Mouse (Mus musculus): ENCODE results near the gene C8a. TPM values are rescaled to one million over a fixed set of nuclear protein-coding genes. Genes with fewer than 3 reads are reported as not detected.

The C8a gene
- total RNA-seq (2014; rRNA removed) (not detected in 2 replicates), polyA plus RNA-seq (2015; fragmentation: Nextera tagmentation; extraction: Ambion mirVana) (not detected in 2 replicates)

DNA sequence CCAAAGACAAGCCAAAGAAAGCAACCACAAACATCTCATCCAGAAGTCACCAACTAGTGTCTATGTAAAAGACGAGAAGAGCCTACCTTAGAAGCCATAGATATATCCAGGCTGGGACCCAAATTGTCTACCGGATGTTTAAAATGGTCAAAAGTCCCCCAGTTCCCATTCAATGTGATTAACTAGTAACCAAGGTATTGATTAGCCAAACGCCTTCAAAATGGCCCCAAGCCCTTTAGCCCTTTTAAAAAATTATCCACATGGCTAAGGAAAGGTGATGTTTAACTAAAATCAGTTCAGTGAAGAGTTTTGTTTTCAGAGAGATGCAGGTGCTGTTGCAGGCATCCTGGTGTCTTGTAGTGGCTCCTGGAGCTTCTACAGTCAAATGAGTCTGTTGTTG, at the start of gene C8a:
Gene C8a, minus strand, starts transcription at position 76 of the 400 bp plus-strand sequence.
- no peak for DNase-seq
- Histone ChIP-seq H3K4me2 (ENCODE audit: low read depth) (no peak within 1 kb of the TSS), H3K27me3 (ENCODE audit: insufficient read depth, low read length) (no peaks in the 10 kb centered on the region), H3K4me1 (ENCODE audit: insufficient read depth) (no peaks in the 10 kb centered on the region), H3K4me3 (ENCODE audit: low read depth, low read length) (no peak within 1 kb of the TSS), H3K9me3 (ENCODE audit: low read length) (no peaks in the 10 kb centered on the region), H3K27ac (ENCODE audit: low read depth, low read length) (no peak within 1 kb of the TSS), H3K36me3 (ENCODE audit: insufficient read depth) (no peaks in the 10 kb centered on the region), H3K9ac (no peak within 1 kb of the TSS)
- no peak for TF ChIP-seq CTCF (IDR thresholded peaks at IDR 0.05; ENCODE audit: low read depth)
- no peak for ATAC-seq
- WGBS, result 90% methylated on average over 3 of the region's 3 CpGs

DNA sequence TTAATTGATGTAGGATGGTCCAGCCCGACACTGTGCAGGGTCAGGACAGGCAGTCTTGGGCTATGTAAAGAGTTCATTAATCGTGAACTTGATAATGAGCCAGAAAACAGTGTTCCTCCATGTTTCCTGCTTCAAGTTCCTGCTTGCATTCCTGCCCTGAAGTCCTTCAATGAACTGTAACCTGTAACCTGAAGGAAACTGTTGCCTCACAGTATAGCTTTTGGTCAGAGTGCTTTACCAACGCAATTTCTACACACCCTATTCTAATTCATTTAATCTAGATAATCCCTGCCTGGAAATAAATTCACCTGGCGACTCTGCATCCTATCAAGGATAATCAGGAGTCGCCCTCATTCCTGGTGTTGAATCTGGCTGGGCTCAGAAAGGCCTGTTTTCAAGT, 49.2 kb upstream of the C8a start:
- no peak overlapping the region for H3K4me2 ChIP-seq (ENCODE audit: low read depth)
- H3K9ac ChIP-seq, result no peak overlapping the region
- H3K27ac ChIP-seq (ENCODE audit: low read depth, low read length), result no peak overlapping the region
- H3K27me3 ChIP-seq (ENCODE audit: insufficient read depth, low read length), result no peaks in the 10 kb centered on the region
- WGBS, result 88% methylated on average over 5 of the region's 5 CpGs
- TF ChIP-seq CTCF (IDR thresholded peaks at IDR 0.05; ENCODE audit: low read depth), result no peak
- DNase-seq, result no peak
- no peaks in the 10 kb centered on the region for H3K36me3 ChIP-seq (ENCODE audit: insufficient read depth)
- ATAC-seq, result no peak
- H3K9me3 ChIP-seq (ENCODE audit: low read length), result no peaks in the 10 kb centered on the region
- H3K4me3 ChIP-seq (ENCODE audit: low read depth, low read length), result no peak overlapping the region
- H3K4me1 ChIP-seq (ENCODE audit: insufficient read depth), result no peaks in the 10 kb centered on the region

DNA sequence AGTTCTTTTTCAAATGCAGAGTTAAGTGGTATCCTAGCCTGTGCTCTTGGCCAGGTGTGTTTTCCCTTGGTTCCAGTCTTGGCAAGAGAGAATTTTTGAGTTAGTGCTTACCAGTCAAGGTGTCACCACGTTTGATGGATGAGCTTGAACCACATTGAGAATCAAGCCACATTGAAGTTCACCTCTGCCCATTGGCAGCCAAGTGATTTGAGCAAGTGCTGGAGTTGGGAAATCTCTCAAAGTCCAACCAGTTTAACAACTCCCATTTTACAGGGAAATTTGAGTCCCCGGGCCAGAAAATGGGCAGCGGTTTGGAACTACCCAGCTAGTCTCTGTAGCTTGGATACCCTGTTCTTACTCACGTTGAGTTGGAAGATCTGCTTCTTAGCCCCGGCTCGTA, 41.8 kb upstream of the C8a start:
- Histone ChIP-seq H3K36me3 (ENCODE audit: insufficient read depth) (no peaks in the 10 kb centered on the region), H3K4me1 (ENCODE audit: insufficient read depth) (no peaks in the 10 kb centered on the region), H3K4me2 (ENCODE audit: low read depth) (no peak overlapping the region), H3K9ac (no peak overlapping the region), H3K9me3 (ENCODE audit: low read length) (no peaks in the 10 kb centered on the region), H3K27ac (ENCODE audit: low read depth, low read length) (no peak overlapping the region), H3K4me3 (ENCODE audit: low read depth, low read length) (no peak overlapping the region), H3K27me3 (ENCODE audit: insufficient read depth, low read length) (no peaks in the 10 kb centered on the region)
- no peak for DNase-seq
- ATAC-seq, result no peak
- TF ChIP-seq CTCF (IDR thresholded peaks at IDR 0.05; ENCODE audit: low read depth), result no peak
- 92% methylated on average over 6 of the region's 6 CpGs for WGBS

DNA sequence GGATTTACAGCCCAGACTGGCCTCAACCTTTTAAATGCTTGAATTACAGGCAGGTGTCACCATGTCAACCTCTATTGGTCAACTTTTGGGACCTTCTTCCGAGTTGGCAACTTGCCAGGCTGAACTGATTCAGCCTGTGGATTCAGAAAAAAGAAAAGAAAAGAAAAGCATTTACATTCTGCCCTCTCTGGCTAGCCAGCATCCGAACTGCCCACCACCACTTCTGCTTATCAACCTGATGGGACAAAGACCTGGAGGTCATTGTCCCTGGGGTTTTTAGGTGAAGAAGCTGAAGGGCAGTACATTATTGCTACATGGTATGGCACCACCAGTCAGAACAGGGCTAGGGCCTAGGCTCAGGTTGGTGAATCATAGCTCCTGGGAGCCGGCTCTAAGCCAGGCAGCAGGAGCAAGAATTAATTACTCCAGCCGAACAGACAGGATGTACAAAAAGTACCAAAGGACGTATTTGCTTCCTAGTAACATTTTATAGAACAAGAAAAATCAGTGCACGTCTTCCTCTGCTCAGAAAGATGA, 38.6 kb upstream of the C8a start:
- DNase-seq (no peak), ATAC-seq (no peak)
- Histone ChIP-seq H3K4me1 (ENCODE audit: insufficient read depth) (no peaks in the 10 kb centered on the region), H3K9ac (no peak overlapping the region), H3K27ac (ENCODE audit: low read depth, low read length) (no peak overlapping the region), H3K4me2 (ENCODE audit: low read depth) (no peak overlapping the region), H3K36me3 (ENCODE audit: insufficient read depth) (no peaks in the 10 kb centered on the region), H3K27me3 (ENCODE audit: insufficient read depth, low read length) (no peaks in the 10 kb centered on the region), H3K9me3 (ENCODE audit: low read length) (no peaks in the 10 kb centered on the region), H3K4me3 (ENCODE audit: low read depth, low read length) (no peak overlapping the region)
- no peak for TF ChIP-seq CTCF (IDR thresholded peaks at IDR 0.05; ENCODE audit: low read depth)
- 64% methylated on average over 6 of the region's 6 CpGs for WGBS

DNA sequence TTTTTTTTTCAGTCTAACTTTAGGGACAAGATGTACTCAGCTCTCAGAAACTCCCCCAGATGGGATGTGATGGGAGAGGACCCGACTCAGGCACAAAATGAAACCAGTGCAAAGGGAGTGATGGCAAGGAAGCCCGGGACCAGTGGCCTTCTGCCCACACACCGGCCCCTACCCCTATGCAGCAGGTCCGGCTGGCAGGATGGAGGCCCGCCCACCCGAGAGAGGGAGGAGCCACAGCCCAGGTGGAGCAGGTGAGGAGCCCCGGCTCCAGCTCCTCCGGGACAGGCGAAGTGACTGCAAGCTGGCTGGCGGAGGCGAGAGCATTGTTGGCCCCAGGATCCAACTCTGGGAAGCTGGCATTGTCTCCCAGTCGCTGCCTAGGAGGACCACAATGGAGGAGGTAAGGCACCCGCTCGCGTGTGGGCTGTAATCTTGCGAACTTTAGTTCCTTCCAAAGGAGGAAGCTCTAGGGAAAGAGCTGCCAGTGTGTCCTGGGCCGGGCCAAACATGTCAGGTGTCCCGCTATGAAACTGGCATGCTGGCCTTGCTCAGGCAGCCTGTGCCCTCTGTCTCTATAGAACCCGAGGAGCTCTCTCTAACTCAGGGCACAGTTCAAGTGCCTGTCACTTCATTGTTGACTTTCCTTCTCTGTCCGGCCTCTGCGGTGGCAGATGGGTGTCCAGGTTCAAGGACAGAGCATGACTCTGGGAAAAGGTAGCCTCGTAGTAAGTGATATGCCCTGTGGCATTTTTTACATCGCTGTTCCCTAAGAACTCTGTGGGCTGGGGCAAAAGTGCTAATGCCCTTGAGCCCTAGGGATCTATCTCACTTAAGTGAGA, 37.3 kb upstream of the C8a start, which contains the start of gene Fyb2:
Gene Fyb2, plus strand, starts transcription at position 166 of the 839 bp plus-strand sequence.
- H3K4me3 ChIP-seq (ENCODE audit: low read depth, low read length), result no peak within 1 kb of the TSS
- ATAC-seq (no peak), DNase-seq (no peak)
- no peak within 1 kb of the TSS for H3K27ac ChIP-seq (ENCODE audit: low read depth, low read length)
- H3K27me3 ChIP-seq (ENCODE audit: insufficient read depth, low read length), result no peaks in the 10 kb centered on the region
- no peak within 1 kb of the TSS for H3K9ac ChIP-seq
- 23% methylated on average over 23 of the region's 23 CpGs for WGBS
- peak within 1 kb of the TSS; percentile 29 for H3K4me2 ChIP-seq (ENCODE audit: low read depth)
- no peaks in the 10 kb centered on the region for H3K4me1 ChIP-seq (ENCODE audit: insufficient read depth)
- no peaks in the 10 kb centered on the region for H3K9me3 ChIP-seq (ENCODE audit: low read length)
- no peaks in the 10 kb centered on the region for H3K36me3 ChIP-seq (ENCODE audit: insufficient read depth)
- TF ChIP-seq CTCF (IDR thresholded peaks at IDR 0.05; ENCODE audit: low read depth), result no peak

DNA sequence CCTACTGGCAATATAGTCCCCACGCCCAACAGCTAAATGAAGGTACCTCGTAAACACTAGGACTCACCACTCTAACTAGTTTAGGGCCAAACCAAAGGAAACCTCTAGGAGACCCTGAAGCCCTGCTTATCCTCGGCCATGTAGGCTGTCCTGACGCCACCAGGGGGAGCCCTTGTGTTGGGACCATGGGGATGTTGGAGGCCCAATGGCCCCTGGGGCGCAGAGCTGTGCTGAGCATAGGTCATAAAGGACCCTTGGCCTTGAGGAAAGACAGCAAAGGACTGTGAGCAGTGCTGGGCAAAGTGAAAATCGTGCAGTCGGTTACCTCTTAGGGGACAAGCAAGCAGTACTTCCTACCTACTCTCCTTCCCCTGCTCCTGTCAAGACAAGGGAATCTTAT, 35.5 kb upstream of the C8a start:
- ATAC-seq (no peak; the same call in 1 of the 2 replicates), DNase-seq (peak; percentile 63)
- H3K4me1 ChIP-seq (ENCODE audit: insufficient read depth), result no peaks in the 10 kb centered on the region
- H3K36me3 ChIP-seq (ENCODE audit: insufficient read depth), result no peaks in the 10 kb centered on the region
- no peaks in the 10 kb centered on the region for H3K27me3 ChIP-seq (ENCODE audit: insufficient read depth, low read length)
- H3K9ac ChIP-seq, result no peak overlapping the region
- H3K9me3 ChIP-seq (ENCODE audit: low read length), result no peaks in the 10 kb centered on the region
- 37% methylated on average over 7 of the region's 7 CpGs for WGBS
- TF ChIP-seq CTCF (IDR thresholded peaks at IDR 0.05; ENCODE audit: low read depth), result peak; percentile 77
- no peak overlapping the region for H3K4me2 ChIP-seq (ENCODE audit: low read depth)
- no peak overlapping the region for H3K27ac ChIP-seq (ENCODE audit: low read depth, low read length)
- H3K4me3 ChIP-seq (ENCODE audit: low read depth, low read length), result no peak overlapping the region

DNA sequence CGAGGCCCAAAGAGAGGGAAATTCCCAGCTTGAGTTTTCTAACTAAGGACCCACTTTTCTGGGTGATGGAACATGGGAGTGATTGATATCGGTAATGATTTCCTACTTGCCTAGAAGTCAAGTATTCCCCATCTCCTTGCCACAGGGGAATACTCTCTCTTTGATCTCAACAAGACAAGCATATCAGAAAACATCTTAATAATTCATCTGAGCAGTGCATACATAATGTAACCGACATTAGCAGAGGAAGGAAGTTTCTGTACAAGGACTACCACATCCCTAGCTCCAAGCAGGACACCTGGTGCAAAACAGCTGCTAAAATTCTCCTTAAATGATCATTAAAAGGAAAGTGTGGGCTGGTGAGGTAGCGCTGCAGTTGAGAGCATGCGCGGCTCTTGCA, 28.9 kb upstream of the C8a start:
- 90% methylated on average over 6 of the region's 6 CpGs for WGBS
- no peak overlapping the region for H3K4me2 ChIP-seq (ENCODE audit: low read depth)
- no peak overlapping the region for H3K4me3 ChIP-seq (ENCODE audit: low read depth, low read length)
- H3K4me1 ChIP-seq (ENCODE audit: insufficient read depth), result no peaks in the 10 kb centered on the region
- DNase-seq (no peak), ATAC-seq (no peak)
- no peaks in the 10 kb centered on the region; the same call in 1 of the 2 replicates for H3K27me3 ChIP-seq (ENCODE audit: insufficient read depth, low read length)
- H3K9me3 ChIP-seq (ENCODE audit: low read length), result no peaks in the 10 kb centered on the region
- no peak for TF ChIP-seq CTCF (IDR thresholded peaks at IDR 0.05; ENCODE audit: low read depth)
- H3K9ac ChIP-seq, result no peak overlapping the region
- no peaks in the 10 kb centered on the region for H3K36me3 ChIP-seq (ENCODE audit: insufficient read depth)
- H3K27ac ChIP-seq (ENCODE audit: low read depth, low read length), result no peak overlapping the region
